Mouse (Mus musculus) cerebellum, adult 2 months (tissue): Measurements from ENCODE around the gene Ankrd27. TPM values are rescaled to one million over a fixed set of nuclear protein-coding genes. Genes with fewer than 3 reads are reported as not detected.

Experiments
- DNase-seq, 2 experiments: peaks; one replicate each; pipeline ENCODE4 v3.0.0; 2021
- H3K27ac ChIP-seq: fragments of 200-500 bp; 2 replicates; pipeline ENCODE4 v1.5.1; 2012; ENCODE audit warnings: low read length, control low read depth, inconsistent platforms; ENCODE audit not compliant: insufficient read depth
- H3K27me3 ChIP-seq: fragments of 200-500 bp; 2 replicates; pipeline ENCODE4 v1.6.1; 2012; ENCODE audit warnings: inconsistent platforms, mild to moderate bottlenecking, low read length, moderate library complexity; ENCODE audit not compliant: control insufficient read depth, insufficient read depth
- H3K4me1 ChIP-seq: fragments of 200-500 bp; 2 replicates; pipeline ENCODE4 v1.6.1; 2011; ENCODE audit warnings: low read length; ENCODE audit not compliant: control insufficient read depth, insufficient read depth
- H3K4me3 ChIP-seq: fragments of 200-500 bp; replicated peaks from 2 replicates; pipeline ENCODE3; 2011; ENCODE audit warnings: mild to moderate bottlenecking, low read depth, low read length, control low read depth; ENCODE audit not compliant: insufficient read depth
- CTCF ChIP-seq: fragments of 200-500 bp; IDR thresholded peaks from 2 replicates; pipeline ENCODE4 v1.5.1; 2011; ENCODE audit warnings: low read depth, mild to moderate bottlenecking, control low read depth, low read length, moderate library complexity, borderline replicate concordance; ENCODE audit not compliant: insufficient read depth
- POLR2A ChIP-seq: fragments of 200-500 bp; IDR thresholded peaks from 2 replicates; pipeline ENCODE4 v1.6.1; 2011; ENCODE audit warnings: low read length, control low read depth, borderline replicate concordance; ENCODE audit not compliant: insufficient read depth
- WGBS: fragments of 180-500 bp; shearing (Covaris S2); methylation state at CpG from one replicate; pipeline ENCODE4 v1.1.7; 2018; 5-methylcytosine and 5-hydroxymethylcytosine counted together
- polyA plus RNA-seq: library from polyadenylated mRNA; depleted of rRNA; stranded (reverse); fragments of >200 nt; gene quantifications from 2 replicates; pipeline ENCODE4 v1.2.3, GENCODE M21; 2012; rRNA removed

Ankrd27 gene
- polyA plus RNA-seq, 1 experiment, result 23.5 TPM

GRCm38 (mm10) chr7:35683409-35684122, 97.5 kb downstream of the Ankrd27 start:
- no peak overlapping the region for H3K27ac ChIP-seq
- H3K4me1 ChIP-seq, result no peaks in the 10 kb centered on the region
- no peak for DNase-seq
- WGBS, result 69% methylated on average over 6 of the region's 6 CpGs
- TF ChIP-seq CTCF (no peak), POLR2A (no peak)
- no peak overlapping the region for H3K4me3 ChIP-seq
- H3K27me3 ChIP-seq, result no peaks in the 10 kb centered on the region

- TF ChIP-seq POLR2A (no peak), CTCF (no peak)
- Histone ChIP-seq H3K4me1 (no peaks in the 10 kb centered on the region), H3K4me3 (no peak overlapping the region), H3K27me3 (no peaks in the 10 kb centered on the region), H3K27ac (no peak overlapping the region)
- DNase-seq, result no peak
- 35% methylated on average over 11 of the region's 11 CpGs for WGBS
Observed at GRCm38 (mm10) chr7:35686216-35686615, 100.2 kb downstream of the Ankrd27 start.

GRCm38 (mm10) chr7:35686756-35687155, 100.7 kb downstream of the Ankrd27 start:
- H3K4me3 ChIP-seq, result no peak overlapping the region
- H3K27me3 ChIP-seq, result no peaks in the 10 kb centered on the region
- no peaks in the 10 kb centered on the region for H3K4me1 ChIP-seq
- TF ChIP-seq CTCF (peak; percentile 84), POLR2A (no peak)
- peak; percentile 50 to 64 for DNase-seq
- no peak overlapping the region for H3K27ac ChIP-seq
- 23% methylated on average over 13 of the region's 13 CpGs for WGBS

GRCm38 (mm10) chr7:35687229-35687628, 101.2 kb downstream of the Ankrd27 start:
- H3K27ac ChIP-seq, result no peak overlapping the region
- H3K4me3 ChIP-seq, result no peak overlapping the region
- no peaks in the 10 kb centered on the region for H3K4me1 ChIP-seq
- peak in 1 of 2 experiments; percentile 12 for DNase-seq
- 50% methylated on average over 10 of the region's 10 CpGs for WGBS
- H3K27me3 ChIP-seq, result no peaks in the 10 kb centered on the region
- TF ChIP-seq CTCF (no peak), POLR2A (no peak)

GRCm38 (mm10) chr7:35688276-35688675, 102.2 kb downstream of the Ankrd27 start:
- WGBS, result 56% methylated on average over 9 of the region's 9 CpGs
- no peaks in the 10 kb centered on the region for H3K27me3 ChIP-seq
- peaks cover 5% of the 10 kb centered on the region; the same call in 1 of the 2 replicates for H3K4me1 ChIP-seq
- no peak for DNase-seq
- no peak overlapping the region for H3K4me3 ChIP-seq
- TF ChIP-seq CTCF, result no peak
- TF ChIP-seq POLR2A, result no peak
- H3K27ac ChIP-seq, result no peak overlapping the region

Other genes with a start within 250 kb of the Ankrd27 start
- 4.3 and 4.5 TPM in 2 replicates for gene Faap24, start 189.4 kb upstream of the Ankrd27 start, polyA plus RNA-seq
- gene Cep89, start 189.2 kb upstream of the Ankrd27 start, polyA plus RNA-seq, result 16.7 and 17.2 TPM in 2 replicates
- gene Slc7a9, start 137.4 kb upstream of the Ankrd27 start, polyA plus RNA-seq, result 0.10 TPM in 1 of 2 replicates, not detected in the other
- 0.35 and 0.54 TPM in 2 replicates for gene Tdrd12, start 48.5 kb upstream of the Ankrd27 start, polyA plus RNA-seq
- 88.4 and 103 TPM in 2 replicates for gene Nudt19, start 29.9 kb upstream of the Ankrd27 start, polyA plus RNA-seq
- gene Rgs9bp, start 662 bp upstream of the Ankrd27 start, polyA plus RNA-seq, result 0.03 and 0.07 TPM in 2 replicates
- gene Pdcd5, start 61.3 kb downstream of the Ankrd27 start, polyA plus RNA-seq, result 93.8 and 99.5 TPM in 2 replicates
- 25.5 TPM in 2 replicates for gene Dpy19l3, start 168.2 kb downstream of the Ankrd27 start, polyA plus RNA-seq
- 13.9 and 14.6 TPM in 2 replicates for gene Zfp507, start 216.8 kb downstream of the Ankrd27 start, polyA plus RNA-seq